Mouse (Mus musculus): Measurements from ENCODE around the gene Col18a1. TPM values are rescaled to one million over a fixed set of nuclear protein-coding genes. Genes with fewer than 3 reads are reported as not detected.

Gene Col18a1
- polyA plus RNA-seq, 1 experiment from 2014 or later: 87.8 TPM

GRCm38 (mm10) chr10:77200295-77200694, 33.9 kb upstream of the Col18a1 start:
- 76% methylated on average over 9 of the region's 9 CpGs for WGBS
- peaks cover 16% of the 10 kb centered on the region for H3K4me1 ChIP-seq
- H3K27ac ChIP-seq: no peak overlapping the region
- H3K36me3 ChIP-seq: no peaks in the 10 kb centered on the region
- ATAC-seq (ENCODE audit: low FRiP score, low read depth): no peak
- no peaks in the 10 kb centered on the region for H3K27me3 ChIP-seq
- H3K9ac ChIP-seq: no peak overlapping the region
- H3K4me3 ChIP-seq: no peak overlapping the region
- no peak overlapping the region for H3K4me2 ChIP-seq (replicated peaks)
- H3K9me3 ChIP-seq: 0 out of 2 replicates have a peak, but pooled peaks cover 4% of the 10 kb centered on the region

- 0 out of 2 replicates have a peak, but pooled peaks cover 7% of the 10 kb centered on the region for H3K4me1 ChIP-seq
- no peak overlapping the region for H3K27ac ChIP-seq
- H3K9ac ChIP-seq: no peak overlapping the region
- ATAC-seq (ENCODE audit: low FRiP score, low read depth): no peak
- H3K9me3 ChIP-seq: 0 out of 2 replicates have a peak, but pooled peaks cover 5% of the 10 kb centered on the region
- no peak overlapping the region for H3K4me2 ChIP-seq (replicated peaks)
- no peaks in the 10 kb centered on the region for H3K27me3 ChIP-seq
- H3K4me3 ChIP-seq: no peak overlapping the region
- no peaks in the 10 kb centered on the region for H3K36me3 ChIP-seq
- 79% methylated on average over 2 of the region's 2 CpGs for WGBS
Measured at GRCm38 (mm10) chr10:77199229-77199628, 32.9 kb upstream of the Col18a1 start.

GRCm38 (mm10) chr10:77197469-77198209, 31.3 kb upstream of the Col18a1 start:
- 30% methylated on average over 9 of the region's 9 CpGs for WGBS
- no peak overlapping the region for H3K4me3 ChIP-seq
- H3K9ac ChIP-seq: no peak overlapping the region
- peaks cover 10% of the 10 kb centered on the region for H3K4me1 ChIP-seq
- H3K4me2 ChIP-seq (replicated peaks): no peak overlapping the region
- no peaks in the 10 kb centered on the region for H3K36me3 ChIP-seq
- peak overlapping the region; percentile 48; the same call in 1 of the 2 replicates for H3K27ac ChIP-seq
- H3K27me3 ChIP-seq: no peaks in the 10 kb centered on the region
- ATAC-seq (ENCODE audit: low FRiP score, low read depth): 0 out of 2 replicates have a peak, but pooled peaks have one; percentile 24
- 0 out of 2 replicates have a peak, but pooled peaks cover 5% of the 10 kb centered on the region for H3K9me3 ChIP-seq

- no peak overlapping the region for H3K9ac ChIP-seq
- no peaks in the 10 kb centered on the region for H3K36me3 ChIP-seq
- no peak overlapping the region for H3K4me3 ChIP-seq
- no peak for ATAC-seq (ENCODE audit: low FRiP score, low read depth)
- H3K4me2 ChIP-seq (replicated peaks): no peak overlapping the region
- 0 out of 2 replicates have a peak, but pooled peaks cover 5% of the 10 kb centered on the region for H3K9me3 ChIP-seq
- no peaks in the 10 kb centered on the region for H3K27me3 ChIP-seq
- H3K27ac ChIP-seq: no peak overlapping the region
- WGBS: 82% methylated on average over 4 of the region's 4 CpGs
- peaks cover 19% of the 10 kb centered on the region for H3K4me1 ChIP-seq
Measured at GRCm38 (mm10) chr10:77196676-77197075, 30.3 kb upstream of the Col18a1 start.

- Histone ChIP-seq H3K27me3 (no peaks in the 10 kb centered on the region), H3K4me1 (peaks cover 24% of the 10 kb centered on the region), H3K9me3 (0 out of 2 replicates have a peak, but pooled peaks cover 5% of the 10 kb centered on the region), H3K27ac (no peak overlapping the region), H3K36me3 (no peaks in the 10 kb centered on the region), H3K4me3 (no peak overlapping the region), H3K4me2 (replicated peaks) (no peak overlapping the region), H3K9ac (no peak overlapping the region)
- WGBS: 87% methylated on average over 3 of the region's 3 CpGs
- ATAC-seq (ENCODE audit: low FRiP score, low read depth): no peak
Measured at GRCm38 (mm10) chr10:77196115-77196514, 29.8 kb upstream of the Col18a1 start.

- H3K4me1 ChIP-seq: peaks cover 32% of the 10 kb centered on the region
- no peak overlapping the region for H3K4me2 ChIP-seq (replicated peaks)
- H3K4me3 ChIP-seq: no peak overlapping the region
- H3K9ac ChIP-seq: no peak overlapping the region
- 0 out of 2 replicates have a peak, but pooled peaks cover 5% of the 10 kb centered on the region for H3K9me3 ChIP-seq
- no peak for ATAC-seq (ENCODE audit: low FRiP score, low read depth)
- no peak overlapping the region for H3K27ac ChIP-seq
- no peaks in the 10 kb centered on the region for H3K36me3 ChIP-seq
- no peaks in the 10 kb centered on the region for H3K27me3 ChIP-seq
Measured at GRCm38 (mm10) chr10:77193495-77193894, 27.1 kb upstream of the Col18a1 start.

- Histone ChIP-seq H3K27me3 (no peaks in the 10 kb centered on the region), H3K9ac (no peak overlapping the region), H3K36me3 (no peaks in the 10 kb centered on the region), H3K9me3 (0 out of 2 replicates have a peak, but pooled peaks cover 5% of the 10 kb centered on the region), H3K4me3 (no peak overlapping the region), H3K27ac (no peak overlapping the region), H3K4me2 (replicated peaks) (no peak overlapping the region), H3K4me1 (peaks cover 30% of the 10 kb centered on the region)
- ATAC-seq (ENCODE audit: low FRiP score, low read depth): no peak
- WGBS: 76% methylated on average over 17 of the region's 17 CpGs
Measured at GRCm38 (mm10) chr10:77192745-77193144, 26.4 kb upstream of the Col18a1 start.

GRCm38 (mm10) chr10:77190967-77191915, 24.9 kb upstream of the Col18a1 start:
- Histone ChIP-seq H3K4me3 (no peak overlapping the region), H3K4me2 (replicated peaks) (0 out of 2 replicates have a peak overlapping the region, but pooled peaks have one; percentile 3), H3K27ac (peak overlapping the region; percentile 10; the same call in 1 of the 2 replicates), H3K27me3 (no peaks in the 10 kb centered on the region), H3K36me3 (no peaks in the 10 kb centered on the region), H3K9me3 (0 out of 2 replicates have a peak, but pooled peaks cover 5% of the 10 kb centered on the region), H3K9ac (no peak overlapping the region), H3K4me1 (peaks cover 25% of the 10 kb centered on the region)
- peak; percentile 84 for ATAC-seq (ENCODE audit: low FRiP score, low read depth)
- WGBS: 19% methylated on average over 10 of the region's 10 CpGs

- no peak for ATAC-seq (ENCODE audit: low FRiP score, low read depth)
- 72% methylated on average over 7 of the region's 7 CpGs for WGBS
- H3K9me3 ChIP-seq: no peaks in the 10 kb centered on the region
- H3K27ac ChIP-seq: no peak overlapping the region
- no peaks in the 10 kb centered on the region for H3K27me3 ChIP-seq
- H3K9ac ChIP-seq: no peak overlapping the region
- no peak overlapping the region for H3K4me3 ChIP-seq
- no peak overlapping the region for H3K4me2 ChIP-seq (replicated peaks)
- H3K36me3 ChIP-seq: no peaks in the 10 kb centered on the region
- peaks cover 20% of the 10 kb centered on the region for H3K4me1 ChIP-seq
Measured at GRCm38 (mm10) chr10:77187427-77187826, 21.1 kb upstream of the Col18a1 start.

- H3K27ac ChIP-seq: no peak overlapping the region
- no peaks in the 10 kb centered on the region for H3K4me1 ChIP-seq
- H3K9me3 ChIP-seq: no peaks in the 10 kb centered on the region
- ATAC-seq (ENCODE audit: low FRiP score, low read depth): no peak
- no peaks in the 10 kb centered on the region for H3K27me3 ChIP-seq
- H3K9ac ChIP-seq: no peak overlapping the region
- no peak overlapping the region for H3K4me2 ChIP-seq (replicated peaks)
- no peaks in the 10 kb centered on the region for H3K36me3 ChIP-seq
- 66% methylated on average over 3 of the region's 3 CpGs for WGBS
- H3K4me3 ChIP-seq: no peak overlapping the region
Measured at GRCm38 (mm10) chr10:77182804-77183331, 16.5 kb upstream of the Col18a1 start.

GRCm38 (mm10) chr10:77180110-77180509, 13.8 kb upstream of the Col18a1 start:
- Histone ChIP-seq H3K9ac (no peak overlapping the region), H3K27ac (no peak overlapping the region), H3K36me3 (no peaks in the 10 kb centered on the region), H3K27me3 (no peaks in the 10 kb centered on the region), H3K9me3 (no peaks in the 10 kb centered on the region), H3K4me3 (no peak overlapping the region), H3K4me1 (no peaks in the 10 kb centered on the region), H3K4me2 (replicated peaks) (no peak overlapping the region)
- 82% methylated on average over 3 of the region's 3 CpGs for WGBS
- no peak for ATAC-seq (ENCODE audit: low FRiP score, low read depth)

- H3K4me2 ChIP-seq (replicated peaks): no peak overlapping the region
- no peaks in the 10 kb centered on the region for H3K9me3 ChIP-seq
- WGBS: 78% methylated on average over 7 of the region's 7 CpGs
- H3K4me1 ChIP-seq: no peaks in the 10 kb centered on the region
- H3K36me3 ChIP-seq: no peaks in the 10 kb centered on the region
- no peak overlapping the region for H3K9ac ChIP-seq
- no peak overlapping the region for H3K27ac ChIP-seq
- ATAC-seq (ENCODE audit: low FRiP score, low read depth): no peak
- no peak overlapping the region for H3K4me3 ChIP-seq
- no peaks in the 10 kb centered on the region for H3K27me3 ChIP-seq
Measured at GRCm38 (mm10) chr10:77178691-77179090, 12.3 kb upstream of the Col18a1 start.
